In the genomic region with DNA sequence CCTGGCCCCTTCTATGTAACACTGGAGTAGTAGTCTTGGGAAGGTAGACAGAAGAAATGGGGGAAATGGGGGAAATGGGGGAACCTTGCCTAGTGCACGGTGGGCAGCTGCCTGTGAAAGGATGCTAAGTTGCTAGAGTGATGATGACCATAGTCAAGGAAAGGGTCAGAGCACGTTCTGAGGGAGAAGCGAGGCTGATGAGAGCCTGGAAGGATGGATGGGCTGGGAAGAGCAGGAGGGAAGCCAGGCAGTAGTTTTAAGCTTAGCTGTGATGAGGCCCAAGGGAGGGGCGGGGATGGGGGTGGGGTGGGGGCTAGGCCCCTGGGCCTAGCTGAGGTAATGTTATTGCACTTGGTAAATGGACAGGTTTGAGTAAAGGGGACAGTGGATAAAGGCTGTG, we compare ENCODE assay signal across 11 mouse cellular contexts. TPM values are rescaled to one million over a fixed set of nuclear protein-coding genes. Genes with fewer than 3 reads are reported as not detected.
DNase-seq lines count a peak whose midpoint lies in the region; ATAC-seq and TF ChIP-seq lines count a peak whose summit lies in the region.
"Had no signal": no experiment of that assay in that cellular context is flagged by ENCODE, and none has a peak within 500 bp of the region (broad histone marks: within the 10 kb centered on the region; RNA-seq: fewer than 3 reads in every experiment).

No protein-coding gene starts in this region.

- H3K4me1 ChIP-seq in heart, embryonic 15.5 days (replicated peaks): peaks cover 69% of the 10 kb centered on the region
- H3K4me1 ChIP-seq in midbrain, embryonic 10.5 days: peaks cover 22% of the 10 kb centered on the region
- H3K4me1 ChIP-seq in midbrain, postnatal 0 days (ENCODE audit: insufficient read depth, low read length): no peaks in the 10 kb centered on the region
- H3K4me1 ChIP-seq in intestine, embryonic 16.5 days (ENCODE audit: control insufficient read depth, insufficient read depth, low read length): peaks cover 12% of the 10 kb centered on the region; the same call in 1 of the 2 replicates
- peaks cover 16% of the 10 kb centered on the region for H3K4me1 ChIP-seq in stomach, embryonic 16.5 days (ENCODE audit: control insufficient read depth, insufficient read depth, low read length)

- no peak for TF ChIP-seq CTCF in midbrain, postnatal 0 days (IDR thresholded peaks at IDR 0.05)

- DNase-seq in heart, adult 9 months (ENCODE audit: low spot score in 2 of 2): no peak
- DNase-seq in midbrain, embryonic 10.5 days (ENCODE audit: low spot score): no peak
- no peak for DNase-seq in midbrain, postnatal 0 days (ENCODE audit: low spot score)
- no peak for DNase-seq in layer of hippocampus, postnatal 25 days (ENCODE audit: extremely low spot score in 1 of 2, low spot score in 1 of 2)
- no peak for DNase-seq in thymus, postnatal 14 days
- DNase-seq: right cerebral cortex, adult 18-20 months had no signal

- peaks cover 20% of the 10 kb centered on the region; the same call in 1 of the 2 replicates for H3K36me3 ChIP-seq in heart, embryonic 15.5 days
- no peaks in the 10 kb centered on the region for H3K36me3 ChIP-seq in midbrain, embryonic 10.5 days
- H3K36me3 ChIP-seq in midbrain, postnatal 0 days (ENCODE audit: insufficient read depth, low read length): no peaks in the 10 kb centered on the region
- no peaks in the 10 kb centered on the region for H3K36me3 ChIP-seq in intestine, embryonic 16.5 days (ENCODE audit: control insufficient read depth, insufficient read depth, low read length)
- H3K36me3 ChIP-seq in stomach, embryonic 16.5 days (ENCODE audit: control insufficient read depth, insufficient read depth, low read length): no peaks in the 10 kb centered on the region

- H3K27ac ChIP-seq in heart, embryonic 15.5 days: peak overlapping the region; percentile 98
- H3K27ac ChIP-seq in midbrain, embryonic 10.5 days (replicated peaks): no peak overlapping the region
- no peak overlapping the region for H3K27ac ChIP-seq in midbrain, postnatal 0 days (ENCODE audit: low read depth, low read length)
- no peak overlapping the region for H3K27ac ChIP-seq in intestine, embryonic 16.5 days (ENCODE audit: low read length)
- no peak overlapping the region for H3K27ac ChIP-seq in stomach, embryonic 16.5 days (ENCODE audit: low read length)

- H3K9ac ChIP-seq in heart, embryonic 15.5 days: peak overlapping the region; percentile 83
- H3K9ac ChIP-seq in midbrain, postnatal 0 days (replicated peaks; ENCODE audit: low read length, poor library complexity, severe bottlenecking): no peak overlapping the region
- H3K9ac ChIP-seq in intestine, embryonic 16.5 days (ENCODE audit: low read depth, low read length): peak overlapping the region; percentile 73; the same call in 1 of the 2 replicates
- peak overlapping the region; percentile 76 for H3K9ac ChIP-seq in stomach, embryonic 16.5 days (ENCODE audit: low read length)

- no peak for ATAC-seq in heart, embryonic 15.5 days (replicated peaks; ENCODE audit: insufficient number of reproducible peaks, insufficient read depth, low FRiP score, low read depth)
- ATAC-seq in midbrain, postnatal 0 days (ENCODE audit: low FRiP score): no peak
- no peak for ATAC-seq in intestine, embryonic 16.5 days
- no peak for ATAC-seq in stomach, embryonic 16.5 days (ENCODE audit: insufficient read depth, low FRiP score)
- ATAC-seq: activated CD4-positive, CD25-positive, alpha-beta regulatory T cell, adult 4 months had no signal

- 0 out of 2 replicates have a peak, but pooled peaks cover 13% of the 10 kb centered on the region for H3K27me3 ChIP-seq in heart, embryonic 15.5 days
- peaks cover 73% of the 10 kb centered on the region for H3K27me3 ChIP-seq in midbrain, embryonic 10.5 days (ENCODE audit: low read depth, poor library complexity, severe bottlenecking)
- peaks cover 27% of the 10 kb centered on the region for H3K27me3 ChIP-seq in midbrain, postnatal 0 days (ENCODE audit: insufficient read depth, low read length)
- H3K27me3 ChIP-seq in intestine, embryonic 16.5 days (replicated peaks; ENCODE audit: control insufficient read depth, insufficient read depth, low read length): peaks cover 18% of the 10 kb centered on the region; the same call in 1 of the 2 replicates
- peaks cover 23% of the 10 kb centered on the region for H3K27me3 ChIP-seq in stomach, embryonic 16.5 days (ENCODE audit: control insufficient read depth, insufficient read depth, low read length)

- no peaks in the 10 kb centered on the region for H3K9me3 ChIP-seq in heart, embryonic 15.5 days (replicated peaks)
- no peaks in the 10 kb centered on the region for H3K9me3 ChIP-seq in midbrain, embryonic 10.5 days (replicated peaks)
- no peaks in the 10 kb centered on the region for H3K9me3 ChIP-seq in midbrain, postnatal 0 days (ENCODE audit: low read length)
- H3K9me3 ChIP-seq in intestine, embryonic 16.5 days (ENCODE audit: control insufficient read depth, low read length): no peaks in the 10 kb centered on the region
- H3K9me3 ChIP-seq in stomach, embryonic 16.5 days (replicated peaks; ENCODE audit: control insufficient read depth, low read length): no peaks in the 10 kb centered on the region

- H3K4me2 ChIP-seq in heart, embryonic 15.5 days: peak overlapping the region; percentile 78
- no peak overlapping the region for H3K4me2 ChIP-seq in midbrain, postnatal 0 days (ENCODE audit: low read depth, low read length, poor library complexity, severe bottlenecking)
- peak overlapping the region; percentile 85 for H3K4me2 ChIP-seq in intestine, embryonic 16.5 days (ENCODE audit: low read depth, low read length)
- H3K4me2 ChIP-seq in stomach, embryonic 16.5 days (ENCODE audit: low read depth, low read length): peak overlapping the region; percentile 76

- WGBS in heart, embryonic 15.5 days: 36% methylated on average over 4 of the region's 4 CpGs
- WGBS in midbrain, embryonic 10.5 days: 45% methylated on average over 4 of the region's 4 CpGs
- 51% methylated on average over 4 of the region's 4 CpGs for WGBS in midbrain, postnatal 0 days
- WGBS in intestine, embryonic 16.5 days: 51% methylated on average over 4 of the region's 4 CpGs
- WGBS in stomach, embryonic 16.5 days: 37% methylated on average over 4 of the region's 4 CpGs

- H3K4me3 ChIP-seq in heart, embryonic 15.5 days: peak overlapping the region; percentile 64
- H3K4me3 ChIP-seq in midbrain, embryonic 10.5 days: peak overlapping the region; percentile 51
- no peak overlapping the region for H3K4me3 ChIP-seq in midbrain, postnatal 0 days (ENCODE audit: low read depth, low read length)
- peak overlapping the region; percentile 54 for H3K4me3 ChIP-seq in intestine, embryonic 16.5 days (ENCODE audit: low read length)
- peak overlapping the region; percentile 53 for H3K4me3 ChIP-seq in stomach, embryonic 16.5 days (replicated peaks; ENCODE audit: low read length)

RNA-seq across cellular contexts. Expression of a gene that starts 1.0 kb away (rescaled TPM):
- polyA plus RNA-seq in heart, embryonic 15.5 days (2015; fragmentation: Nextera tagmentation; extraction: Ambion mirVana): 374 and 419 TPM in 2 replicates
- polyA plus RNA-seq in midbrain, embryonic 10.5 days (2016; fragmentation: Nextera tagmentation; extraction: Ambion mirVana): 1.1 and 2.8 TPM in 2 replicates
- total RNA-seq in midbrain, postnatal 0 days (2014; rRNA removed): 1.9 and 2.6 TPM in 2 replicates
- 1.4 and 1.6 TPM in 2 replicates for polyA plus RNA-seq in midbrain, postnatal 0 days (2015; fragmentation: Nextera tagmentation; extraction: Ambion mirVana)
- polyA plus RNA-seq in intestine, embryonic 16.5 days (2015; fragmentation: Nextera tagmentation; extraction: Ambion mirVana): 149 and 159 TPM in 2 replicates
- 166 and 194 TPM in 2 replicates for polyA plus RNA-seq in stomach, embryonic 16.5 days (2015; fragmentation: Nextera tagmentation; extraction: Ambion mirVana)
- total RNA-seq in layer of hippocampus, postnatal 25 days (2021): 1 to 10 TPM in 1 of 2 experiments, under 1 TPM in 1; 0.94 to 1.2 TPM
- total RNA-seq: granulocyte monocyte progenitor cell, adult 5-6 weeks had no signal
- polyA plus RNA-seq: activated CD4-positive, CD25-positive, alpha-beta regulatory T cell, adult 4 months had no signal

RNA-seq across cellular contexts. Expression of a gene that starts 14.0 kb away (rescaled TPM):
- 44.5 and 54.4 TPM in 2 replicates for polyA plus RNA-seq in heart, embryonic 15.5 days (2015; fragmentation: Nextera tagmentation; extraction: Ambion mirVana)
- polyA plus RNA-seq in midbrain, embryonic 10.5 days (2016; fragmentation: Nextera tagmentation; extraction: Ambion mirVana): 23.6 and 26.9 TPM in 2 replicates
- 62.9 and 70.6 TPM in 2 replicates for total RNA-seq in midbrain, postnatal 0 days (2014; rRNA removed)
- 22.0 and 23.7 TPM in 2 replicates for polyA plus RNA-seq in midbrain, postnatal 0 days (2015; fragmentation: Nextera tagmentation; extraction: Ambion mirVana)
- 33.5 and 35.2 TPM in 2 replicates for polyA plus RNA-seq in intestine, embryonic 16.5 days (2015; fragmentation: Nextera tagmentation; extraction: Ambion mirVana)
- 41.1 and 41.2 TPM in 2 replicates for polyA plus RNA-seq in stomach, embryonic 16.5 days (2015; fragmentation: Nextera tagmentation; extraction: Ambion mirVana)
- 100 to 1,000 TPM; 154 to 196 TPM for total RNA-seq in layer of hippocampus, postnatal 25 days (2021)
- polyA plus RNA-seq: activated CD4-positive, CD25-positive, alpha-beta regulatory T cell, adult 4 months had no signal

RNA-seq across cellular contexts. Expression of a gene that starts 43.3 kb away (rescaled TPM):
- polyA plus RNA-seq in heart, embryonic 15.5 days (2015; fragmentation: Nextera tagmentation; extraction: Ambion mirVana): 108 and 123 TPM in 2 replicates
- polyA plus RNA-seq in midbrain, embryonic 10.5 days (2016; fragmentation: Nextera tagmentation; extraction: Ambion mirVana): 157 and 176 TPM in 2 replicates
- total RNA-seq in midbrain, postnatal 0 days (2014; rRNA removed): 145 TPM in 2 replicates
- polyA plus RNA-seq in midbrain, postnatal 0 days (2015; fragmentation: Nextera tagmentation; extraction: Ambion mirVana): 128 and 139 TPM in 2 replicates
- 159 and 160 TPM in 2 replicates for polyA plus RNA-seq in intestine, embryonic 16.5 days (2015; fragmentation: Nextera tagmentation; extraction: Ambion mirVana)
- 125 and 139 TPM in 2 replicates for polyA plus RNA-seq in stomach, embryonic 16.5 days (2015; fragmentation: Nextera tagmentation; extraction: Ambion mirVana)
- 10 to 100 TPM; 43.3 to 49.5 TPM for total RNA-seq in layer of hippocampus, postnatal 25 days (2021)

Comparison
In these comparisons a context has a peak if more than half of its experiments do, and no peak if none do; other contexts are left out.
1. RNA of a gene that starts 1.0 kb away (polyA plus RNA-seq): 374 to 419 TPM in heart, embryonic 15.5 days, 166 to 194 TPM in stomach, embryonic 16.5 days and 149 to 159 TPM in intestine, embryonic 16.5 days; 1.1 to 2.8 TPM in midbrain, embryonic 10.5 days and 1.4 to 1.6 TPM in midbrain, postnatal 0 days; every median in the first group is over 10 times any median in the second.